Mouse (Mus musculus) limb, embryonic 13.5 days (tissue): ENCODE data around the gene Fam84b. TPM values are rescaled to one million over a fixed set of nuclear protein-coding genes. Genes with fewer than 3 reads are reported as not detected.
"Not testable (repeated sequence)": the region's sequence is repeated elsewhere in the genome, so short reads cannot be mapped to it uniquely, and the experiment has no call there.

Source experiments
- ATAC-seq: fragments of 200-750 bp; cut with Nextera tagmentation; 2 replicates; pipeline ENCODE4 v1.8.0; 2017; ENCODE audit warnings: low read depth, moderate number of reproducible peaks, moderate TSS enrichment; ENCODE audit not compliant: low FRiP score
- H3K27ac ChIP-seq: fragments of 300-500 bp; sonication (generic); 2 replicates; pipeline ENCODE4 v1.5.1; 2015; ENCODE audit warnings: inconsistent platforms, mild to moderate bottlenecking, moderate library complexity
- H3K27me3 ChIP-seq: fragments of 300-500 bp; sonication (generic); 2 replicates; pipeline ENCODE4 v1.6.1; 2015; ENCODE audit warnings: mild to moderate bottlenecking, inconsistent platforms
- H3K36me3 ChIP-seq: fragments of 300-500 bp; sonication (generic); 2 replicates; pipeline ENCODE4 v1.6.1; 2015; ENCODE audit warnings: inconsistent platforms, mild to moderate bottlenecking, moderate library complexity
- H3K4me1 ChIP-seq: fragments of 300-500 bp; sonication (generic); 2 replicates; pipeline ENCODE4 v1.6.1; 2015; ENCODE audit warnings: inconsistent platforms
- H3K4me2 ChIP-seq: fragments of 300-500 bp; sonication (generic); replicated peaks from 2 replicates; pipeline ENCODE4 v1.6.1; 2015; ENCODE audit warnings: inconsistent platforms, mild to moderate bottlenecking, moderate library complexity
- H3K4me3 ChIP-seq: fragments of 300-500 bp; sonication (generic); 2 replicates; pipeline ENCODE4 v1.5.1; 2015; ENCODE audit warnings: moderate library complexity, mild to moderate bottlenecking, inconsistent platforms
- H3K9ac ChIP-seq: fragments of 300-500 bp; sonication (generic); 2 replicates; pipeline ENCODE4 v1.6.1; 2015; ENCODE audit warnings: mild to moderate bottlenecking, inconsistent platforms
- H3K9me3 ChIP-seq: fragments of 300-500 bp; sonication (generic); 2 replicates; pipeline ENCODE4 v1.6.1; 2016; ENCODE audit warnings: inconsistent platforms
- WGBS: fragments of 180-500 bp; shearing (Covaris S2); methylation state at CpG from one replicate; pipeline ENCODE4 v1.1.7; 2015; 5-methylcytosine and 5-hydroxymethylcytosine counted together
- polyA plus RNA-seq: library from polyadenylated mRNA; unstranded; fragments of >200 nt; fragmentation: Nextera tagmentation; extraction: Ambion mirVana; gene quantifications from 2 replicates; pipeline ENCODE4 v1.2.1, GENCODE M21; 2015

Gene Fam84b
- polyA plus RNA-seq, 1 experiment from 2014 or later, result 6.9 TPM

DNA sequence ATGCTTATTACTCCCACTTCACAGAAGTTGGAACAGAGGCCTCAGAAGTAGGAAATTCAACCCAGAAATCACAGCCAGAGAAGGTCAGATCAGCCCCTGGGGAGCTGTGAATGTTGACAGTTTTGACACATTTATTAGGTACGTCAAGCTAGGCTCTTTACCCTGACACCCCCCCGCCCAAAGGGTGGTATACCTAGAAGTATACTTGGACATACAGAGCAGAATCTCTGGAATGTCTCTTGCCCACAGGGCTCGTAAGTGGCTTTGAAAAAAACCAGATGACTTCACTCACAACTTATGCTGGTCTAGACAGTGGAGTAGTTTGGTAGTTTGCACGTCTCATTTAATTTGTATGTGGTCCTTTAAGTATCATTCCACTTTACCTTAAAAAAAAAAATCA lies 11.8 kb downstream of the Fam84b start:
- Histone ChIP-seq H3K4me1 (peaks cover 6% of the 10 kb centered on the region), H3K27me3 (0 out of 2 replicates have a peak, but pooled peaks cover 10% of the 10 kb centered on the region), H3K4me3 (no peak overlapping the region), H3K9ac (no peak overlapping the region), H3K9me3 (no peaks in the 10 kb centered on the region), H3K27ac (no peak overlapping the region), H3K4me2 (no peak overlapping the region), H3K36me3 (no peaks in the 10 kb centered on the region)
- ATAC-seq, result peak; percentile 83
- WGBS, result 17% methylated on average over 4 of the region's 4 CpGs

DNA sequence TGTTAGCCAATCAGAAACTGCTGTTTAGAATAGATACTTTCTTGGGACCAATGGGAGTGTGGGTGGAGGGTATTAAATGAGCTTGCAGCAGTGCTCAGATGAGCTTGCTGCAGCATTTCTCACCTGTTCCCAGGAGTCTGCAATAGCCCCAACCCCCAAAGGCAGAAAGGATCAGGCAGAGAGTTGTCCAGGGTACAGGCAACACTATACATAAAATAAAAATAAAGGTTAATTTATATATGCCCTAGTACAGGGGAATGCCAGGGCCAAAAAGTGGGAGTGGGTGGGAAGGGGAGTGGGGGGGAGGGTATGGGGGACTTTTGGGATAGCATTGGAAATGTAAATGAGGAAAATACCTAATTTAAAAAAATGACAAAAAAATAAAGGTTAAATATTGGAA lies 12.3 kb downstream of the Fam84b start:
- not testable (repeated sequence) for H3K27me3 ChIP-seq
- 0 out of 2 replicates have a peak, but pooled peaks have one; percentile 10 for ATAC-seq

DNA sequence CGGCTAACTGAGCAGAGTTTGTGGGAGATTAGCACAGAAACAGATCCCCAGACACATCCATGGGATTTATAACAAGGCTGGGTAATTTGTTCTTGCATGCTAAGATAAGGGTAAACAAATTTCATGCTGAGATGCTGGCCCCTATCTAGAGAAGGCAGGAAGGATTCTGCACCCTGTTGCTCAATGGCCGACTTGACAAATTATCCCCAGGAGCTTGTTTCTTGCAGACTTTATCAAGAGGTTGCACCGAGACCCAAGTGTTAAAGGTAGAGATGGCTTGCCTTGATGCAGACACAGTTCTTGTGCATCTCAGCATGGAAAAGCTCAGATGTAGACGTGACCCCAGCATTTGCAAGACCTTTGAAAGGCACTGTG lies 13.3 kb downstream of the Fam84b start:
- Histone ChIP-seq H3K4me1 (peaks cover 6% of the 10 kb centered on the region), H3K36me3 (no peaks in the 10 kb centered on the region), H3K27me3 (0 out of 2 replicates have a peak, but pooled peaks cover 7% of the 10 kb centered on the region), H3K27ac (no peak overlapping the region), H3K9me3 (no peaks in the 10 kb centered on the region), H3K4me2 (no peak overlapping the region), H3K9ac (no peak overlapping the region), H3K4me3 (no peak overlapping the region)
- no peak for ATAC-seq
- WGBS, result 30% methylated on average over 4 of the region's 4 CpGs

More for the DNA sequence above, 12.3 kb downstream of the Fam84b start:
- not testable (repeated sequence) for H3K4me1 ChIP-seq, H3K36me3 ChIP-seq, H3K27ac ChIP-seq, H3K9ac ChIP-seq, H3K4me2 ChIP-seq, H3K9me3 ChIP-seq, H3K4me3 ChIP-seq

DNA sequence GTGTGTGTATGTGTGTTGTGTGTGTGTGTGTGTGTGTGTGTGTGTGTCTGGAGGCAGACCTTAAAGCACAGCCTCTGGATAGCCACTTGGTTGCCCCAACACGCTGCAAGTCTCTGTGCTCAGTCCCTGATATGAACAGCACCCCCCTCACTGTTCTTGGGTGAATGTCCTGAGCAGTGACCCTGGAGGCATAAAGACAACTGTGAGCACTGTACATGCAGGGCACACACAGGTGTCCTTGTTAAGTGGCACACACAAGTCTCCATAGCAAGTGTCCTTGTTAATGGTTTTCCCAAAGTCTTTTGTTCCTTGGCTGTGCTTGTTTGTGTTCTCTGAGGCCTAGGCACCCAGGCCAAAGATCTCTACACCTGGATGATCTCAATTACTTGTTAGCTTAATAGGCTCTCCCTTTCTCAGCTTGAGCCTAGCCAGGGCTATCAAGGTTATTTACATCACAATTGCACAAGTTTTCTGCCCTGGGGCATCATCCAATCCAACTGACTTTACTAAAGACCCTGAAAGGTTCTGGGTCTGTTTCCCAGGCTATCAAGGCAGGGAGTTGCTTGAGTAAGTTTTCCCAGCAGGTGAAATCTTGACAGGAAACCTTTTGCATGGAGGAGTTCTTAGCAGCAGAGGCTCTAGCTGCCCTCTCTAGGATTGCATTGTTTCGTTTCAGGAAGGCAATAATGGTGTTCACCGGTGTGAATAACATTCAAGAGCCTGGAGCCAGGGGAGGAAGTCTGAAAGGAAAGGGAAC lies 13.9 kb downstream of the Fam84b start:
- peaks cover 6% of the 10 kb centered on the region for H3K4me1 ChIP-seq
- WGBS, result 30% methylated on average over 3 of the region's 3 CpGs
- no peaks in the 10 kb centered on the region for H3K9me3 ChIP-seq
- H3K27me3 ChIP-seq, result 0 out of 2 replicates have a peak, but pooled peaks cover 7% of the 10 kb centered on the region
- no peaks in the 10 kb centered on the region for H3K36me3 ChIP-seq
- H3K27ac ChIP-seq, result no peak overlapping the region
- no peak for ATAC-seq
- H3K9ac ChIP-seq, result no peak overlapping the region
- no peak overlapping the region for H3K4me2 ChIP-seq
- H3K4me3 ChIP-seq, result no peak overlapping the region

DNA sequence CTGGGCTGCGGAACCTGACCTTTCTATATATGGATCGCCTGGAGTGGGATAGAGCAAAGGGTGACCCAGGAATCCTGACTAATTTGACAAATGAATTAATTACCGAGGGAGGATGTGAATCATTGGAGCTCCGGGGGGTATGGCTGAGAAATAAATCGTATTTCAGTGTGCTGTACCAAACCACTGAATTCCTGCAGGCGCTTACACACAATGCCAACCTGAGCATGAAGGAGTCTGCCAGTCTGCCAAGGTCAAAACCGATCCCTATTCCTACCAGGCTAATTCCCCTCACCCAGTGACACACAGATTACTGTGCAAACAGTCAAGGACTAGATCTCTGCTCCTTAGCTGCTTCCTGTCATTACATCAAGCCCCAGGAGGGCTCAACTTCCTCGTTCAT lies 15.4 kb downstream of the Fam84b start:
- WGBS, result 62% methylated on average over 8 of the region's 8 CpGs
- no peak overlapping the region for H3K4me2 ChIP-seq
- ATAC-seq, result no peak

DNA sequence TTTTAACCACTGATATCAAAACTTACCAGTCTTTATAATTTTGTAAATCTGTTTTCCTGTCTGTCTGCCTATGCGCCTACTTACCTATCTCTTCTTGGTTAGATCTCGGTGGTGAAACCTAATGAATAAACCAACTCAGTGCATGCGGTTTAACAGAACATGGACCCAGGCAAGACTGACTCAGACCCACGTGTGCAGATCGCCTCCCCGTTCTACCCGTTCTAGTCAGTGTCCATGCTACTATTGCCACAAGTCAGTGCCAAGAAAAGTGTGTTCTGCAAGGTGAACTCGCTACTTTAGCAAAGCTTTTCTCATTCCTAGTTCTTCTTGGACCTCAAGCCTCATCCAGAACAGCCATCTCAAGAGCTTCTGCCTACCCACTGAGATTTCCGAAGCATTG lies 15.9 kb downstream of the Fam84b start:
- Histone ChIP-seq H3K4me3 (no peak overlapping the region), H3K9me3 (no peaks in the 10 kb centered on the region), H3K27me3 (0 out of 2 replicates have a peak, but pooled peaks cover 7% of the 10 kb centered on the region), H3K4me1 (peaks cover 13% of the 10 kb centered on the region), H3K9ac (no peak overlapping the region), H3K27ac (no peak overlapping the region), H3K4me2 (no peak overlapping the region), H3K36me3 (no peaks in the 10 kb centered on the region)
- ATAC-seq, result no peak
- WGBS, result 94% methylated on average over 9 of the region's 9 CpGs

More for the DNA sequence above, 15.4 kb downstream of the Fam84b start:
- Histone ChIP-seq H3K9me3 (no peaks in the 10 kb centered on the region), H3K9ac (no peak overlapping the region), H3K4me3 (no peak overlapping the region), H3K36me3 (no peaks in the 10 kb centered on the region), H3K4me1 (peaks cover 13% of the 10 kb centered on the region), H3K27ac (no peak overlapping the region), H3K27me3 (0 out of 2 replicates have a peak, but pooled peaks cover 7% of the 10 kb centered on the region)

DNA sequence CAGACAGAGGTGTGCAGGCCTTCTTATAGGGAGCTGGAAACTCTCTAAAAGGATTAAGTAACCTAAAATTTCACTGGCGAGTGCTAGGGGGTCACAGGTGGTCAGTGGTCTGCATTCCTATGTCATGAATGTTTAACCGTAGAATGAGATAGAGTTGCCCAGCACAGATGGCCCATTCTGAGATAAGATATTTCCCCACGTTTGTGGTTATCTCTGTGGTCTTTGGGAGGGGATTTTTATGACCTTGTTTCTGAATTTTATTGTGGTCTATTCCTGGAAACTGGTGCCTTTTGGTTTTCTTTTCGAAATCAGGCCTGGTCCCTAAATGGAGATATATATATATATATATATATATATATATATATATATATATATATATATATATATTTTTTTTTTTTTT lies 17.3 kb downstream of the Fam84b start:
- ATAC-seq, result no peak
- 68% methylated on average over 4 of the region's 4 CpGs for WGBS
- peaks cover 7% of the 10 kb centered on the region; the same call in 1 of the 2 replicates for H3K4me1 ChIP-seq

DNA sequence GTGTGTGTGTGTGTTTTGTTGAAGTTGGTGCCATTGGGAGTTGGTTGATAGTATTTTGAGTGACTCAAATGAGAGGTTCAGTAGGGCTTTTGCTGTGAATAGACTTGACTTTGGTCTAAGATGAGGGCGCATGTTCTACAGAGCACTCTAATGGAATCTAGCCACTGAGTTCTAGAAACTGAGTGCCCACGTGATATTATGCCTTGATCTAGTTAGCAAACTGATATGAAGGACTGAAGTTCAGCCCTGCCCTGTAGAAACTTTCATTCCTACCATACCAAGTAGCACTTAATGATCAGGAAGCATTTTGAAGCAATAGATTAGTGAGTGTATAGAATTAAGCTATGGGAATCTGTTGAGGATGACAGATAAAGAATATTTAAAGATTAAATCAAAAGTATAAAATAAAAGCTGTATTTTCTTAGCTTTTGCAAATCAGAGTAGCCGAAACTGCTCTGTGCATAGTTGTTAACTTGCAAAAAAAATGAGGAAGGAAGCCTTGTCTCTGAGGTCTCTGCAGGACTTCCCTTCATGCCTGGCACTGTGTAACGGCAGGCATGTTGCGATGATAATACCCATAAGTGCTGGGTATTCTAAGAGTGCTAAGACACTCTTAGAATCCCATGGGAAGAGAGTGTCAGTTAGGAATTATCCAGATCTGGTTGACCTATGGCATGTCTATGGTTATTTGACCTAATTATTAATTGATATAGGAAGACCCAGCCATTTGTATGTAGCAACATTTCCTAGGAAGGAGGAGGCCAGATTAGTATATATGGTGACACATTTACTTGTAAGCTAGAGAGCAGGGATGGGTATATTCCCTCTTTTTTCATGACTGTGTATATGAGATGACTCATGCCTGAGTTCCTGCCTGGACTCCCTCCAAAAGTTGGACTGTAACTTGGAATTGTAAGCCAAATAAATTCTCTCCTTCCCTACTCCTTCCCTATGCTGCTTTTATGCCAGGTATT lies 18.7 kb downstream of the Fam84b start:
- no peak overlapping the region for H3K9ac ChIP-seq
- H3K27me3 ChIP-seq, result 0 out of 2 replicates have a peak, but pooled peaks cover 7% of the 10 kb centered on the region
- no peaks in the 10 kb centered on the region for H3K9me3 ChIP-seq
- no peak overlapping the region for H3K4me2 ChIP-seq
- H3K4me3 ChIP-seq, result no peak overlapping the region
- 92% methylated on average over 5 of the region's 5 CpGs for WGBS
- no peaks in the 10 kb centered on the region for H3K36me3 ChIP-seq
- ATAC-seq, result no peak
- no peak overlapping the region for H3K27ac ChIP-seq
- peaks cover 7% of the 10 kb centered on the region; the same call in 1 of the 2 replicates for H3K4me1 ChIP-seq

More for the DNA sequence above, 17.3 kb downstream of the Fam84b start:
- Histone ChIP-seq H3K4me3 (no peak overlapping the region), H3K36me3 (no peaks in the 10 kb centered on the region), H3K9ac (no peak overlapping the region), H3K27me3 (0 out of 2 replicates have a peak, but pooled peaks cover 7% of the 10 kb centered on the region), H3K27ac (no peak overlapping the region), H3K9me3 (no peaks in the 10 kb centered on the region), H3K4me2 (no peak overlapping the region)

DNA sequence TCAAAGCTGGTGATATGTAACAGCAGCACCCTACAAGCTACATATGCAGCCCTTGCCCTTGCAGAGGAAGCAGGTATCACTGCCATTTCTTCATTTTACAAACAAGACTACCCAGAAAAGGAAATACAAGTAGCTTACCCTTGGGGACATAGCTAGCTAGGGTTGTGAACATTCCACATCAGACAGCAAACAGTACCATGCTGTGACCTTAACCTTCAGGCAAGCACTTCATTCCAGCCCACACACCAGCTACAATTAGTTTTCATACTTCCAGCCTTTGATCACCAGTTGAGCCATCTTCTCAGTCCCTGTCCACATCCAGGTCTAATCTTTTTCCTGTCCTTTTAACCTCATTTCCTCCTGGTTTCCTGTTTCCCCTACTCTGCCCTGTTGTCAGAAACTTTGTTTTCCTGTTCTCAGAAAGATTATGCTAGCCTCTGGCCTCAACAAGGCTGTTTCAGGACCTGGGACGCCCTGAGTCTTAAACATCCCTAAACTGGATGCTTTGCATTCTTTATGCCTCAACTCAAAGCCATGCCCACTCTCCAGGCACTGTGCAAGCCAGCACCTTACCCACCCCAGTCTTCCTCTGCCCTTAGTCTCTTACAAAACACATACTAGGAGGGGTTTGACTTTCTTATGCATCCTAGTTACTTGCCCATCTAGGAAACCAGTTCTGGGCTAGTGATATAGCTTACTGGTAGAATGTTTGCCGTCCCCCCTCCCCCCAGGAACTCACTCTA lies 19.9 kb downstream of the Fam84b start:
- H3K4me3 ChIP-seq, result no peak overlapping the region
- H3K9ac ChIP-seq, result no peak overlapping the region
- H3K9me3 ChIP-seq, result no peaks in the 10 kb centered on the region
- 24% methylated on average over 2 of the region's 2 CpGs for WGBS
- no peaks in the 10 kb centered on the region for H3K36me3 ChIP-seq
- H3K27ac ChIP-seq, result no peak overlapping the region
- ATAC-seq, result no peak
- H3K4me1 ChIP-seq, result peaks cover 7% of the 10 kb centered on the region; the same call in 1 of the 2 replicates
- 0 out of 2 replicates have a peak, but pooled peaks cover 7% of the 10 kb centered on the region for H3K27me3 ChIP-seq
- no peak overlapping the region for H3K4me2 ChIP-seq

DNA sequence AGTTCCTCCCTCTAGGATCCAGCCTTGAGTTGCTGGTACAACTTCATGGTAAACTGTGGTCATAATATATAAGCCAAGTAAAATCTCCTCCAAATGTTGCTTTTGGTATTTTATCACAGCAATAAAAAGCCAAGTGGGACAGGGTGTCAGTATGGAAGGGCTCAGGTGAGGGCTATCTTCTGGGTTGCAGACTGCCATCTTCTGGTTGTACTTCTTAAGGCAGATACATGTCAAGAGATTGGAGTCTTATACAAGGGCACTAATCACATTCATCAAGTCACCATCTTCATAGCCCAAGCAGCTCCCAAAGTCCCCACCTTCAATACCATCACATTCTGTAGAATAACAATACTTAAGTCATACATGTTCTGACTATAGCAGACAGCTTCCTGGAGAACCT lies 21.0 kb downstream of the Fam84b start:
- H3K9ac ChIP-seq, result no peak overlapping the region
- no peak overlapping the region for H3K4me3 ChIP-seq
- ATAC-seq, result no peak
- H3K27ac ChIP-seq, result no peak overlapping the region
- H3K36me3 ChIP-seq, result no peaks in the 10 kb centered on the region
- no peak overlapping the region for H3K4me2 ChIP-seq
- H3K4me1 ChIP-seq, result peaks cover 7% of the 10 kb centered on the region; the same call in 1 of the 2 replicates
- H3K27me3 ChIP-seq, result no peaks in the 10 kb centered on the region
- H3K9me3 ChIP-seq, result no peaks in the 10 kb centered on the region

DNA sequence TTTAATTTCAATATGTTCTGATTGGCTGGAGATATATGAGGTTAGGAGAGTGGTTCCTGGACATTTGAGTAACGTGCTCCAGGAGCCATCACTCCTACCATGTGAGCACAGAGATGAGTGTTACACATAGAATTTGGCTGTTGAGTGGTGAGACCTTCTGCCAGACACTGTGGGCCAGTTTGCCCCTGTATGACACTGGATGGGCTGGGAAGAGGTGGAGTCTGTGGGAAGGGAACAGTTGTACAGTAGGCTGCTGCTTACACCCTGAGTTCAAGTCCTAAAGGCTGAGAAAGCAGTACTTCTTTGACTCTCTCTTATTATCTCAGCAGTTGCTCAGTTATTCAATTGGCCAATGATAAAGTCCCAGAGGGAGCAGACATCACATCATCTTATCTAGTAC lies 27.4 kb downstream of the Fam84b start:
- H3K4me1 ChIP-seq, result peaks cover 12% of the 10 kb centered on the region
- no peaks in the 10 kb centered on the region for H3K9me3 ChIP-seq
- no peak for ATAC-seq
- H3K9ac ChIP-seq, result no peak overlapping the region
- WGBS, result 52% methylated on average over 1 of the region's 1 CpGs
- no peak overlapping the region for H3K4me2 ChIP-seq
- H3K27me3 ChIP-seq, result 0 out of 2 replicates have a peak, but pooled peaks cover 5% of the 10 kb centered on the region
- H3K4me3 ChIP-seq, result no peak overlapping the region
- H3K36me3 ChIP-seq, result no peaks in the 10 kb centered on the region
- no peak overlapping the region for H3K27ac ChIP-seq
